ENCODE assay signal across 18 mouse cellular contexts in the genomic region with DNA sequence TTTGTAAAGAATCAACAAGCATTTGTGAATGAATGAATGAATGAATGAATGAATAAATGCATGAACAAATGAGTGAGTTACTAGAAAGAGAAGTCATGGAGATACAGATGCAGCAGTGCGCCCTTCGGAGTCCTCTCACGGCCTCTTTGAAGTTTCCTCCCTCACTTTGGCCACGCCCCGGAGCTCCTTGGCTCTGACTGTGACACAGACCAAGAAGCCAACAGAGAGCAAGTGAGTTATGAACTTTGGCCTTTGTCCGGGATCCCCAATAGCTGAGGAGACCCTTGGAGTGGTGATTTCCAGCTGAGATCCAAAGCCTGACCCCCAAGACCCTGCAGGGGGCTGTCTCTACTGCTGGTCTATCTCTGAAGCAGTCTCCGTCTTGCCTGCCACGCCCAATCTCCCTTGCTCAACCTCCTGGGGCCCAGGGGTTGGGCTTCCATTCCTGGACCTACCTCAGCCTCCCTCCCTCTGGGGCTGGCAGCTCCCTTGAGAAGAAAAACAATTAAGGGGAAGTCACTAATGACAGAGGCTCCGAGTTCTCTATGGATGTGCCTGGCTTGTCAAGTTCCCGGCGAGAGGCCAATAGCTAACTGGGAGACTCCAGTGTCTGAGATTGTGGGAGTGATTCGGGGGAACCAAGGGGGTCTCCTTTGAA. TPM values are rescaled to one million over a fixed set of nuclear protein-coding genes. Genes with fewer than 3 reads are reported as not detected.
A peak's percentile ranks its signal among the peaks of the same experiment; 100 is the strongest.
DNase-seq lines count a peak whose midpoint lies in the region; ATAC-seq and TF ChIP-seq lines count a peak whose summit lies in the region.
"Had no signal": no experiment of that assay in that cellular context is flagged by ENCODE, and none has a peak within 500 bp of the region (broad histone marks: within the 10 kb centered on the region; RNA-seq: fewer than 3 reads in every experiment).

No protein-coding gene starts in this region.

- H3K4me2 ChIP-seq in kidney, embryonic 14.5 days (replicated peaks; ENCODE audit: low read depth, low read length), result no peak overlapping the region
- no peak overlapping the region for H3K4me2 ChIP-seq in kidney, postnatal 0 days (ENCODE audit: low read length)
- H3K4me2 ChIP-seq in stomach, postnatal 0 days (replicated peaks; ENCODE audit: low read depth), result no peak overlapping the region
- H3K4me2 ChIP-seq in midbrain, embryonic 15.5 days, result no peak overlapping the region
- H3K4me2 ChIP-seq: forebrain, embryonic 12.5 days; heart, embryonic 15.5 days; hindbrain, embryonic 12.5 days had no signal

- TF ChIP-seq CTCF in kidney, postnatal 0 days (IDR thresholded peaks at IDR 0.05; ENCODE audit: low read depth), result no peak
- TF ChIP-seq CTCF in stomach, postnatal 0 days (IDR thresholded peaks at IDR 0.05; ENCODE audit: low read depth), result no peak

- 20% methylated on average over 12 of the region's 12 CpGs for WGBS in kidney, embryonic 14.5 days
- 15% methylated on average over 12 of the region's 12 CpGs for WGBS in kidney, postnatal 0 days
- WGBS in stomach, postnatal 0 days, result 25% methylated on average over 12 of the region's 12 CpGs
- WGBS in midbrain, embryonic 15.5 days, result 50% methylated on average over 12 of the region's 12 CpGs

- peaks cover 7% of the 10 kb centered on the region; the same call in 1 of the 2 replicates for H3K4me1 ChIP-seq in kidney, embryonic 14.5 days (ENCODE audit: control insufficient read depth, insufficient read depth, low read length)
- peaks cover 7% of the 10 kb centered on the region for H3K4me1 ChIP-seq in kidney, postnatal 0 days (replicated peaks; ENCODE audit: insufficient read depth, low read length)
- no peaks in the 10 kb centered on the region for H3K4me1 ChIP-seq in stomach, postnatal 0 days (replicated peaks; ENCODE audit: control insufficient read depth, insufficient read depth)
- no peaks in the 10 kb centered on the region for H3K4me1 ChIP-seq in midbrain, embryonic 15.5 days
- H3K4me1 ChIP-seq: forebrain, embryonic 12.5 days; heart, embryonic 15.5 days had no signal

- H3K27me3 ChIP-seq in kidney, embryonic 14.5 days (ENCODE audit: control insufficient read depth, insufficient read depth, low read length), result no peaks in the 10 kb centered on the region
- H3K27me3 ChIP-seq in kidney, postnatal 0 days (ENCODE audit: insufficient read depth, low read length), result no peaks in the 10 kb centered on the region
- H3K27me3 ChIP-seq in stomach, postnatal 0 days (ENCODE audit: control insufficient read depth, insufficient read depth, low read length), result no peaks in the 10 kb centered on the region
- H3K27me3 ChIP-seq in midbrain, embryonic 15.5 days (replicated peaks), result no peaks in the 10 kb centered on the region
- H3K27me3 ChIP-seq: forebrain, embryonic 12.5 days; hindbrain, embryonic 12.5 days had no signal

- peak; percentile 38 for DNase-seq in kidney, adult 18-20 months
- peak; percentile 18 for DNase-seq in kidney, postnatal 0 days (ENCODE audit: low spot score)
- peak; percentile 35 for DNase-seq in stomach, postnatal 0 days (ENCODE audit: low spot score)
- DNase-seq in lung, postnatal 10 days, result no peak
- DNase-seq in left cerebral cortex, adult 8-10 months (ENCODE audit: low spot score in 2 of 2), result no peak
- DNase-seq: cerebellum, adult 18-20 months; embryo, embryonic 11 days; left cerebral cortex, postnatal 4 days; right cerebral cortex, postnatal 25 days had no signal

- H3K36me3 ChIP-seq in kidney, embryonic 14.5 days (ENCODE audit: control insufficient read depth, insufficient read depth, low read length), result no peaks in the 10 kb centered on the region
- no peaks in the 10 kb centered on the region for H3K36me3 ChIP-seq in kidney, postnatal 0 days (ENCODE audit: insufficient read depth, low read length)
- no peaks in the 10 kb centered on the region for H3K36me3 ChIP-seq in stomach, postnatal 0 days (ENCODE audit: control insufficient read depth, insufficient read depth, low read length)
- H3K36me3 ChIP-seq in midbrain, embryonic 15.5 days (replicated peaks), result no peaks in the 10 kb centered on the region
- H3K36me3 ChIP-seq: forebrain, embryonic 12.5 days; heart, embryonic 15.5 days; hindbrain, embryonic 12.5 days had no signal

- no peak for ATAC-seq in kidney, embryonic 14.5 days (ENCODE audit: low FRiP score, low TSS enrichment)
- 0 out of 2 replicates have a peak, but pooled peaks have one; percentile 18 for ATAC-seq in common myeloid progenitor, adult 5-6 weeks (replicated peaks; ENCODE audit: low read depth, poor library complexity, severe bottlenecking)
- 0 out of 2 replicates have a peak, but pooled peaks have one; percentile 36 for ATAC-seq in kidney, postnatal 0 days (replicated peaks; ENCODE audit: low FRiP score, low read depth)
- no peak; the same call in 1 of the 2 replicates for ATAC-seq in stomach, postnatal 0 days (ENCODE audit: low FRiP score, low TSS enrichment)
- no peak for ATAC-seq in midbrain, embryonic 15.5 days (replicated peaks)

- no peaks in the 10 kb centered on the region for H3K9me3 ChIP-seq in kidney, embryonic 14.5 days (ENCODE audit: control insufficient read depth, low read length)
- H3K9me3 ChIP-seq in kidney, postnatal 0 days (replicated peaks; ENCODE audit: low read length), result no peaks in the 10 kb centered on the region
- no peaks in the 10 kb centered on the region for H3K9me3 ChIP-seq in stomach, postnatal 0 days (ENCODE audit: control insufficient read depth, low read length)
- no peaks in the 10 kb centered on the region for H3K9me3 ChIP-seq in midbrain, embryonic 15.5 days
- H3K9me3 ChIP-seq: forebrain, embryonic 12.5 days; heart, embryonic 15.5 days; hindbrain, embryonic 12.5 days had no signal

- H3K27ac ChIP-seq in kidney, embryonic 14.5 days (ENCODE audit: low read depth, low read length), result no peak overlapping the region
- H3K27ac ChIP-seq in kidney, postnatal 0 days, result no peak overlapping the region
- no peak overlapping the region for H3K27ac ChIP-seq in stomach, postnatal 0 days (replicated peaks)
- H3K27ac ChIP-seq in midbrain, embryonic 15.5 days, result no peak overlapping the region
- H3K27ac ChIP-seq: forebrain, embryonic 12.5 days; heart, embryonic 15.5 days; hindbrain, embryonic 12.5 days; liver, embryonic 14.5 days had no signal

- no peak overlapping the region for H3K4me3 ChIP-seq in kidney, embryonic 14.5 days (ENCODE audit: low read length)
- no peak overlapping the region for H3K4me3 ChIP-seq in kidney, postnatal 0 days (replicated peaks; ENCODE audit: low read depth, low read length)
- H3K4me3 ChIP-seq in stomach, postnatal 0 days (ENCODE audit: low read depth, low read length), result no peak overlapping the region
- H3K4me3 ChIP-seq in midbrain, embryonic 15.5 days, result no peak overlapping the region
- H3K4me3 ChIP-seq: forebrain, embryonic 12.5 days; heart, embryonic 15.5 days; hindbrain, embryonic 12.5 days had no signal

- no peak overlapping the region for H3K9ac ChIP-seq in kidney, embryonic 14.5 days (ENCODE audit: low read depth, low read length)
- H3K9ac ChIP-seq in kidney, postnatal 0 days (ENCODE audit: low read depth, low read length), result no peak overlapping the region
- no peak overlapping the region for H3K9ac ChIP-seq in stomach, postnatal 0 days (ENCODE audit: low read length)
- no peak overlapping the region for H3K9ac ChIP-seq in midbrain, embryonic 15.5 days
- H3K9ac ChIP-seq: forebrain, embryonic 12.5 days; heart, embryonic 15.5 days; hindbrain, embryonic 12.5 days; liver, embryonic 14.5 days had no signal

- no peak for TF ChIP-seq EP300 in stomach, postnatal 0 days (optimal IDR thresholded peaks at IDR 0.05)

RNA-seq across cellular contexts. Expression of a gene that starts 58.2 kb away (rescaled TPM):
- 1.8 and 2.5 TPM in 2 replicates for polyA plus RNA-seq in kidney, embryonic 14.5 days (2014; fragmentation: Nextera tagmentation; extraction: Ambion mirVana)
- total RNA-seq in common myeloid progenitor, adult 5-6 weeks (2017), result not detected in 2 replicates
- 21.8 and 31.4 TPM in 2 replicates for polyA plus RNA-seq in kidney, postnatal 0 days (2015; fragmentation: Nextera tagmentation; extraction: Ambion mirVana)
- polyA plus RNA-seq in stomach, postnatal 0 days (2015; fragmentation: Nextera tagmentation; extraction: Ambion mirVana), result not detected in 2 replicates
- 0.17 and 0.32 TPM in 2 replicates for polyA plus RNA-seq in midbrain, embryonic 15.5 days (2015; fragmentation: Nextera tagmentation; extraction: Ambion mirVana)
- under 1 TPM; 0.63 to 0.94 (median 0.69) TPM for total RNA-seq in left cerebral cortex, adult 8-10 months (2022)
- polyA plus RNA-seq: C2C12; forebrain, embryonic 12.5 days; heart, embryonic 15.5 days; hindbrain, embryonic 12.5 days; liver, embryonic 14.5 days; neural tube, embryonic 11.5 days had no signal

Comparison
In these comparisons a context has a peak if more than half of its experiments do, and no peak if none do; other contexts are left out.
1. ATAC-seq: peak in common myeloid progenitor, adult 5-6 weeks (single experiment) and kidney, postnatal 0 days (single experiment); none in kidney, embryonic 14.5 days (single experiment), stomach, postnatal 0 days (single experiment) and midbrain, embryonic 15.5 days (single experiment).
2. DNase-seq: peak in kidney, adult 18-20 months (single experiment), kidney, postnatal 0 days (single experiment) and stomach, postnatal 0 days (single experiment); none in lung, postnatal 10 days (single experiment) and left cerebral cortex, adult 8-10 months (0 of 2).